Mouse (Mus musculus) embryonic stem cell, embryonic (primary cell): ENCODE measurements at regions not wholly inside any gene's neighbourhood (a gene's known extent, or its start where the extent isn't known, plus 50 kb on each side); places are given as distances from the start of the nearest gene placed in this dataset.

Experiments
- CTCF ChIA-PET, 4 experiments: fragments of 300-600 bp in 2 of 4; fragments of 350-600 bp in 2 of 4; sonication (Branson Sonifier 250); formaldehyde crosslinking; loops; one replicate each; lab custom pipeline; 2022; ENCODE audit warnings: inconsistent platforms in 2 of 4; lab: Charles Lee
- POLR2A ChIA-PET, 4 experiments: fragments of 300-600 bp in 2 of 4; fragments of 350-600 bp in 2 of 4; sonication (Branson Sonifier 250); formaldehyde crosslinking; loops; one replicate each; lab custom pipeline; 2022; ENCODE audit warnings: antibody characterized with exemption in 4 of 4, inconsistent platforms in 1 of 4; lab: Charles Lee

DNA sequence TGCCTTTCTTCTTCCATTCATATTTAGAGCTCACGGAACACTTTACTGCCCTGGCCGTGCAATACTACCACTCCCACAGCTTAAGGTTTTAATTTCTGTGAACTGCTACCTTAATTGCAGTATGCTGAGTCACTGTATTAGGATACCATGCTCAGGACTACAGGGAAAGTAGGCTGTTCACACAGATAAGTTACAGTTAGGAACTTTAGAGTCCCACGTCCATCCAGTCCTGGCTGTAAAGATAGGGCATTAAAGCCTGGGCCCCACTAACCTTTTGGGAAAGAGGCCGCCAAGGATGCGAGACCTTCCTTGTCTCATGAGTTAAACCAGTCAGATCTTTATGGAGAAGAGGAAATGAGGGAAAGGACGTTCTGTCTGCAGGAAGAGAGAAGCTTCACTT lies 574.6 kb downstream of the Stpg2 start:
- ChIA-PET CTCF (no interaction called here), POLR2A (no interaction called here)

DNA sequence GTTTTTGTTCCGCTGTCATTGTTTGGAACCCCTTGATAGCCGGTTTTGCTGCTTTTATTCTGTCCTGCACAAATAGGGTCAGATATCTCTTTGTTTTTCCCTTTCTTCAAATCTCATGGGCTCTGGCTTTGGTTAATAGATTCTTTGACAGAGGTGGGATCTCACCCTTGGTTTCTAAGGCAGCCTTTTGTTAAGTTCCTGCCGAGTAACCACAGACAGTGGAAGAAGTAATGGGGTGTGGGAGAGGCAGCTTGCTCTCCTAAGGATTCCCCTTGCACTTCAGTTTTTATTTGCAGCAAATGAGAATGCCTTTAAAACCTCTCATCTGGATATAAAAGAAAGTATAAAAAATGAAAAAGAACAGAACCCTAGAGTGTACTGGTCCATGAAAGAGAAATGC lies 577.9 kb downstream of the Stpg2 start:
- ChIA-PET POLR2A (no interaction called here), CTCF (no interaction called here)

DNA sequence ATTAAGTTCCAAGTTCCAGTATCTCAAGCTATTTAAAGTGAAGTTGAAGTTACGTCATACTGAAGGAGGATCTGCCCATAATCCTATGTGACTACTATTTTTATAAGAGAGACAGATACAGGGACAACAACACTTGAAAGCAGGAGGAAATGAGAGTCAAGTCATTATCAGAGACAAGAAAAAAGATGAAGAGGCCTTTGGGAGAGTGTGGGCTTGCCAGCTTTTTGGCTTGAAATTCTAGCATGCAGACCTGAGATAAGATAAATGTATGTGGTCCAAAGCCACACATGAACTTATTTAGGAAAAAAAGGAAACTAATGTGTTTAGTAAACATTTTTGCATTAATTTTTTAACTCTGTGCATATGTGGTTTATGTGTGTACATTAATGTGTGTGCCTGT lies 581.0 kb downstream of the Stpg2 start:
- POLR2A ChIA-PET: no interaction called here
- CTCF ChIA-PET: interaction anchor here in 1 of 4 experiments (0.6 kb wide), 1 partner anchor 307 kb away, joined by 3 read pairs; no protein-coding TSS in a partner anchor

DNA sequence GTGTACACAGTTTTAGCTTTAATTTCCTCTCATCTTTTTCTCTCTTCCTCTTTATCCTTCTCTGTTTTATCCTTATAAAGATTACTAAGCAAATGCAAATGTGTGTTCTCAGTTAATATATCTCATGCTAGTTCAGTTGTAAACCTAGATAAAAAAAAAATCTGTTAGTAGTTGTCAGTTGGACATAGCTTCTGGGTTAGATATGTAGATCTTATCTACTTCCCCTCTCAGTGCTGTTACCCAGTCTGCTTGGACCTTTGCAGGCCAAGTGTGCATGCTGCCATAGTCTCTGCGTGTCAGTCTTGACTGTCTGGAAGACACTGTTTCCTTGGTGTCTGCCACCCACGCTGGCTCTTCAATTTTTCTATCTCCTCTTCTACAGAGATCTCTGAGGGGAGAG lies 583.4 kb downstream of the Stpg2 start:
- ChIA-PET CTCF (no interaction called here), POLR2A (no interaction called here)

DNA sequence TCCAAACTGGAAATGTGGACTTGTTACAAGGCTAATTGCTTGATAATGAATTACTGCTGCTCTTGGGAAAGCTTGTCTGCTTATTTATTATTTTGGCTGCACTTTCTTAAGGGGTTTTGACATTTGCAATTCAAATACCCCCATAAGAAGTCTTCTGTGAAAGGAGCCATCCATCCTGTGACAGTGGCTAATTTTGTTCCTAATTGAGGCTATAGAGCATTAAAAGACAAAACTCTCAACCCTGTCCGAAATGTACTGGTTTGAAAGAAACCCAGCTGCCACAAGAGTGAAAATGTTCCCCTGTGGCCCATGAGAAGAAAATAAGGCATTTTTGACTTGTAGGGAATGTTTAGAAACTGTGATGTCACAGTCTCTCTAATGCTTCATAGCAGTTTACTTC lies 591.2 kb downstream of the Stpg2 start:
- ChIA-PET POLR2A (no interaction called here), CTCF (no interaction called here)

DNA sequence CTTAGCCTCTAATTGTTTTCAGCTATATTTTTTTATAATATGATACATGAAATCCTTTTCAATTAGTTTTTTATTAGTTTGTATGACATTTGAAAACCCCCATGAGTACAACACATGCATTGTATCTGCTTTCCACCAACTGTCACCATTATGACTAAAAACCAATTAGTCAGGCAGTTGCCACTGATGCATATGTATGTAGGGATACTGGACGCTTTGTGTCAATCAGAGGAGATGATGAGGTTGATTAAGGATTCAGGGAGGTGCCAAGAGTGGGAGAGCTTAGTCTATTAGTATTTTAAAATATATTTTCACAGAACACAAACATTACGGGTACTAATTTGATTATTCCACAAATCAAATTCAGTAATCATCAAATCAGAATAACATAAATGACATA lies 593.6 kb downstream of the Stpg2 start:
- POLR2A ChIA-PET: no interaction called here
- CTCF ChIA-PET: no interaction called here

DNA sequence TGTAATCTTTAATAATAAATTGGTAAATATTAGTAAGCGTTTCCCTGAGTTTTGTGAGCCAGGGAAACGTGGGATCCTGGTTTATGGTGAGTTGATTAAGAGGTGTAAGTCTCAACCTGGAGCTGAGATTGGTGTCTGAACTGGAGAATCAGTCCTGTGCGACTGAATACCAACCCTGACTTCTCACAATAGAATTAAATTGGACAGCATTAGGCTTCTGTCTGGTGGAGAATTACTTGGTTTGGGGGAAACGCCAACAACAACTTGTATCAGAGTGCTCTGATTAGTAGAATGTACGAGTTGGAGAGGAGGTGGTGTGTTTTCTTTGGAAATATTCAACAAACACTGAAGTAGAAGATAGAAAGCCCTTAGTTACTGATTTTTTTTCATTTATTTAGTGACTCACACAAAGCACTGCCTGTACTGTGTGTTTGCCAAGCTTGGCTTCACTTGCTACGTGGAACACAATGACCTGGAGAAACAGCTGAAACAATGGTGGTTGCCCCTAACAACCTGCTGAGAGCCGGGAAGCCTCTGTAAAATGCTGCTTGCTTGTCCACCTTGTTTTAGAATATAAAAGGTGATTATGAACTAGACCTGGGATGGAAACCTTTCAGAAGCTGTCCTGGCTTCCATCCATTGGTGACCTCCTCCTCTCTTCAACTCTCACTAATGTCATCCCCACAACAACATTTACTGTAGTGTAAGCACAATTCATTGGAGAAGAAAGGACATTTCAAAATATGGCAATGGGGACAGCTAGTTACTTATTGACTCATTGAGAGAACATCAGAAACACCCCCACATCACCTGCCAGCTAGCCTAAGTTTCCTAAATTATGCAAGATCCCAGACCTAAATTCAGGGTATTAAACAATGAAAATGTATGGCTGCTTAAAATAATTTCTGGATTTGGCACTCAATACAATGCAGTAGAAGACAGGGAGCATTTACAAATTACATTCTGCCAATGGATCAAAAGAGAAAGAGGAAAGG lies 597.5 kb downstream of the Stpg2 start:
- ChIA-PET CTCF (no interaction called here), POLR2A (no interaction called here)

DNA sequence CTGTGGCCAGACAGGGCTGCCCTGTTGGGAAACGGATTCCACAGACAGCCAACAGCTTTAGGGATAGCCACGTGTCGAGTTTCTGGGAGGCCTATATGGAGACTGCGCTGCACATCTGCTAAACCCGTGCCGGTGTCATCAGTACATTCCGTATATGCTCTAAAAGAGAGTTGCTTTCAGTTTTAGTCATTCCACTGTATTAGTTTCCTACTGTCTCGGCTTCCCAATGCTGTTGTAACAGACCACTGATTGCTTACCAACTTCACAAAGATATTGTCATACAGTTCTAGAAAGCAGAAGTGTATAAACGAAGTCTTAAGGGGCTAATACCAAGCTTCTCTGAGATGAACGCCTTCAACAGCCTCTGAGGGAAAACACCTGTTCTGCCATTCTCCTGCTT lies 622.5 kb downstream of the Stpg2 start:
- ChIA-PET POLR2A (no interaction called here), CTCF (no interaction called here)

DNA sequence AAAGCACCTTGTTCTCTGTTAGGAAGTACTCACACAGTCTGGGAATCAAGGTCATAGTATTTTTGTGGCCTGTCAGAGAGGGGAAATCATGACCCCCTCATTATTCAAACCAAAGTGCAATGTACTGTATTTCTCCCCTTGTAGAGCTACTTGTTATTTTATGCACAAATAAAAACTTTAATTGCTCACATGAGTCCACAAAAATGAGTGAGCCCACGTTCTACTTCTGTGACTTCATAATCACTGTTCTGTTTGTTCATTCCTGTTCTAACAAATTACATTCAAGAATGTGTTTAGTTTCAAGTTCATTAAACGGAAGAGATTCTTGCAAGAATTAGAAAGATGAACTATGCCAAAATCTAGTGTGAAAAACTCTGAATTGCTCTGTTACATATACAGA lies 623.1 kb downstream of the Stpg2 start:
- ChIA-PET POLR2A (no interaction called here), CTCF (no interaction called here)

DNA sequence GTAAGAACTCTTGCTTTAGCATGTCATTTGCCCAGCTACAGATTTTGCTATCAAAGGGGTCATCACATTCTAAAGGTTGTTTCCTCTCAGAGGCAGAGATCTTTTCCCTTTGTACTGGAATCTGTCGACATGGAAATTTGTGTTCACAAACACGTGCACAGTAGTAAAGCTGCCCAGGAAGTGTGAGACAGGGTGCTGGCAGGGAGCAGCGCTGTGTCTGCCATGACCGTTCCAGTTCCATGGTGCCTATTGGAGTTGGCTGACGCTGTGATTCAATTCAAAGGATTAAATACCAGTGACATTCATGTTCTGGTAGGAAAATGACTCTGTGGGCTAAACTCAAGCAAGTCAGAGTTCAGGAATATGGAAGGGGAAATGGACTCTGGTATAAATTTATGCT lies 627.1 kb downstream of the Stpg2 start:
- ChIA-PET CTCF (no interaction called here), POLR2A (no interaction called here)

DNA sequence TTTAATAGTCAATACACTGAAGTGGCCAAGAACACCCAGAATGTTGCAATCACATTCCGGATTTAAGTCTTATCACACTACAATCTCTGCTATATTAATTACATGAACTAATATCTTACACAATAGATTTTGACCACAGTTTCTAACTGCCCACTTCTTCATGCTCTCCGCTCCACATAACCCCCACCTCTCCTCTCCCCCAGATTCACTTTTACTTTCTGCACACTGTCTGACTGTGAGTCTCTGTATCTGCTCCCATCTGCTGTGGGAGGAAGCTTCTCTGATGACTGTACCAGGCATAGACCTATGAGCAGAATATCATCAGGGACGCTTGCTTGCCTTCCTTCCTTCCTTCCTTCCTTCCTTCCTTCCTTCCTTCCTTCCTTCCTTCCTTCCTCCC lies 636.5 kb downstream of the Stpg2 start:
- POLR2A ChIA-PET: no interaction called here
- CTCF ChIA-PET: interaction anchor here in 1 of 4 experiments (0.7 kb wide), 1 partner anchor 793 kb away, joined by 10 read pairs; no protein-coding TSS in a partner anchor

DNA sequence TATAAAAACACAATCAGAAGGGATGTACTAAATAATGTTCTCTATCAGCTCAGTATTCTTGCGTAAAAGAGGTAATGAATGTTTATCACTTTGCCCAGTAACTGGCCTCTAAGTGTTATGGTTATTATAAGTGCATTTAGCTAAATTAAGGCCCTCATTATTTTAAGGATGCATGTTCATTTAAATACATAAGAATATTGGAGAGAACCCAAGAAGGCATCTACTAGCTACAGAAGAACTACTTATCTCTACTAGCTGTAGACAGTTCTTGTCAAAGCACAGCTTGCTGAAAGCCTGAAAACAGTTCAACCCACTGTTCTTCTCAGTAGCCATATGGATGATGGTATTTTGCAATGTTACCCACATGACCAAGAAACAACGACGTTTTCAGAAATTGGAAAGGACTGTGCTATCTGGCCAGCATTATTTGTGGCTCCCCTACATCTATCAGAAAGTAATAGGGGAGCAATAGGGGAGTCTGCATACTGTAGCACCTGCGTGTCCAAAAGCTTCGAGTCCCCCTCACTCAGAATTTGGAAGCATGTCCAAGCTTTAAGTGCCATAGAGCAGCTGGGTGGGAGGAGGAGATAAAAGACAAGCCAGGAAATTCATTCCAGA lies 637.6 kb downstream of the Stpg2 start:
- POLR2A ChIA-PET: no interaction called here
- CTCF ChIA-PET: no interaction called here

DNA sequence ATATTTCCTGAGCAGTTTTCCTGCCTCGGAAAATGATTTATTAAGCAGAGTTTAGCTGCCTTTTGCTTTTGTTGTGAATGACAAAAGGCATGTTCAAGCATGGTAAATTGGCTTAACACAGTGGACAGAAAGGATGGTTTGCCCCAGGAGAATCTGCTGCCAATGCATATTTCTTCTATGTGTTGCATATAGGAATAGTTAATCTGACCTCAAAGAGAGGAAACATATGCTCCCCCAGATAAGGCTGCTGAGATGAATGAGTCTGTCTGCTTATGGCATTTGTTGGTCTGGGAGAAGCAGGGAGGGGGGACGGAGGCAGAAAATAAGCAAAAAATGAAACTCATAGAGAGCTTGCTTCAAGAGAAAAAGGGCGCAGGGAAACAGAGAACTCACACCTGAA lies 638.9 kb downstream of the Stpg2 start:
- CTCF ChIA-PET: no interaction called here
- POLR2A ChIA-PET: interaction anchor here in 1 of 4 experiments (0.7 kb wide), 1 partner anchor 99 kb away, joined by 4 read pairs; no protein-coding TSS in a partner anchor

DNA sequence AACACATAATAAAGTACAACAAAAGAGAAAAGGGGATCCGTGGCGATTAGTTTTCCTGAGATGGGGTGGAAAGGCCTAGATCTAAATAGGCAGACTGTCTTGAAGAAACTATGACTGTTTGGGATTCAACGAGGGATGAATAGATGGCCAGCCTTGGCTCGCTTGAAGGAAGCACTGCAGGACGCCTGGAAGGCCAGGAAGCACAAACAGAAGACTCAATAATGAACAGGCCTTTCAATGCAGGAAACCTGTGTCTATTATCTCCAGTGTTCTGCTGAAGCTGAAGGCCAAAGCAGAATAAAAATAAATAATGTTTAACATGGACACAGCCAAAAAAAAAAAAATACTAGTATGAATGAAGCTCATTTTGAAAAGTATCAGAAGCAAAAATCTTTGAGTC lies 642.3 kb downstream of the Stpg2 start:
- POLR2A ChIA-PET: no interaction called here
- CTCF ChIA-PET: no interaction called here

DNA sequence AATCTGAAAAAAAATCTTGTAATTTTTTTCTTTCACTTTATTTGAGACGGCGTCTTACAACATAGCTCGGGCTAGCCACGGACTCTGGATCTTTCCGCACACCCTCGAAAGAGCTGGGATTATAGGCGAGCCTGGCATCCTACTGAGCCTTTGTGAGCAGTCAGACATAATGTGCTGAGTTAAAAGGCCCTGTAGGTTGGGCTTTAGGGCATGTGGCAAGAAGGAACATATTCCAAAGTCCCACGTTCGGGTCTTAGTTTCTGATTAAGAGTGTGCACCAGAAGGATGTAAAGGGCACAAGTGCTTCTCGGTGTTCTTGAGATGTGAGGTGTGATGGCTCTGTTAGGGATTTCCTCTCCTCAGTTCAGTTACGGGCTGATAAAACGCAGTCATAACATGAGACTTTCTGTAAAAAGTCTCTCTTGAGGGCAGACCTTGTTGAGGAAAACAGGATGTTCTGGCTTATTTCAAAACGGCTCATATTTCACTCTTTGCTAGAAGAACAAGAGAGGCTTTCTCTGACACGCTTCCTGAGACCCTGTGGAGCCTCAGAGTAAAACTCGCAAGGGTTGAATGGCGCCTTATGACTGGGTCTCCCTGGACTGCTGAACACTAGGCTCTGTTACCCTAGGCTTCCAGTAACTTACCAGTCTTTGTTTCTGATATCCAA lies 654.6 kb downstream of the Stpg2 start:
- ChIA-PET POLR2A (no interaction called here), CTCF (no interaction called here)

DNA sequence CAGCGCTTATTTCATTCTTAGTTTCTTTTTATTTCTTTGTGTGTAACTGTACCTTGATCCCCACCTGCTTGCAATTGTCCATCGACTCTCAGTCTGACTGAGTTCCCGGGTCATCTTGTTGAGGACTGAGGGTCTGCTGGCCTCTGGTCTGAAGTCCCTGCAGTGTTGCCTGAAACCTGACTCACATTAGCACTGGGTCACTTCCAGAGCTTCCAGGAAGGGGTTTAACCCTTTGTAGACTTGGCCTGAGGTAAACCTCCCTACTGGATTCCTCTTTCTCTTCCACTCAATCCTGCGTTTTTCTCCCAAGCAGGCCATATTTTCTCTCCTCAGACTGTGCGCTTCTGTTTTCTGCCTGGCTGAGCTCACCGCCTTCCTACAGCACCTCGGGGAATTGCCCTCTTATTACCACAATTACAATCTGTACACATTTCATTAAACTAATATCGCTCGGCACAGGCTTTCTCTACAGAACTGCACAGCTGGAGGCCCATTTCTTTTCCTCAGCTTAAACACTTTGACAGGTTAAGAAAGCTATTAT lies 655.4 kb downstream of the Stpg2 start:
- ChIA-PET POLR2A (no interaction called here), CTCF (no interaction called here)

DNA sequence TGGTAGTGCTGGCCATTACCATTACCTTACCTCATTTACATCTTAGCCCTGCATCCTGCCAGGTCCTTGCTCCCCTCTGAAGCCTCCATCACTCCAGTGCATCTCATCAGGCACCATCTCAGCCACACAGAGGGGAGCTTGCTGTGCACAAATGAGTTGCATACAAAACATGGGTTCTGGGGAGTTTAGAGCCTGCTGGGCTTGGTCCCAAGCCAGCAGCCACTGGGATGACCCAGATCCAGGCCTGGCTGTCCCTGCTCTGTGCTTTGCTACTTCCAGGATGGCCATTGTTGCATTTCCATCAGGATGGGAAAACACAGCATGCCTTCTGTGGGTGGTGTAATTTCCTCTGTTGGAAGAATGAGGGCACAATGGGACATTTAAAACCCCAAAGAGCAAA lies 660.8 kb downstream of the Stpg2 start:
- ChIA-PET CTCF (no interaction called here), POLR2A (no interaction called here)

DNA sequence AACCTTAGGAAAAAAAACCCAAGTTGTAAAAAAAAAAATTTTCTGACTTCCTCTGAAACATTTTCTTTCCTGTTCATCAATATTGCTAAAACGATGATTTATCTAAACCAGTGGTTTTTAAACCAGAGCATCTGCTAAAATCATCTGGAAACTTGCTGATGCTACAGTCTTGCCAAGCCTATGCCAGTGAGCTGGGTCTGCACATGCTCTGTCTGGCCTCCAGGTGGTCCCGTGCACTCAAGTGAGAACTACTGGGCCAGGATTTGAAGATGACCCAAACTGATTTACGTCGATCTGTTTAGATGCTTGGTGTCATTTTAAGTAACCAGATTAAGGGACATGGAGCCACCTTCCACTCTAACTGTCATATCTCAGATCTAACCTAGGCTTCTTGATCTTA lies 661.5 kb downstream of the Stpg2 start:
- POLR2A ChIA-PET: no interaction called here
- CTCF ChIA-PET: interaction anchor here in 1 of 4 experiments (1.1 kb wide), 1 partner anchor 82 kb away, joined by 3 read pairs; no protein-coding TSS in a partner anchor

DNA sequence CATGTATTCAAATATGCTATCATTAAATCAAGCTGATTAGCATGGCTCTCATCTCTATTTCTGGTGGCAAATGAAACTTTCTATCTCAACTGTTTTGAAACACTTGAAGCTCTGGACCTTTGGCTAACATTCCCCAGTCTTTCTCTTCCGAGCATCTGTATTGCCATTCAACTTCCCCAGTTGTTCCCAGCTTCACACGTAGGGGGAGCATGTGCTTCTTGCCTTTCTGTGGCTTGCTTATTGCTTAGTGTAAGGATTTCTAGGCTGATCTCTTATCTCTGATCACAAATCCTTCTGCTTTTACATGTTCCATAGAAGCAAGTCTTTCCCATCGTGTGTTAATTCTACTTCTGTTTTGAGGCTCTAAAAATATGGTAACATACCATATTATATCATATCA lies 662.0 kb downstream of the Stpg2 start:
- POLR2A ChIA-PET: no interaction called here
- CTCF ChIA-PET: interaction anchor here in 1 of 4 experiments (1.1 kb wide), 1 partner anchor 82 kb away, joined by 3 read pairs; no protein-coding TSS in a partner anchor

DNA sequence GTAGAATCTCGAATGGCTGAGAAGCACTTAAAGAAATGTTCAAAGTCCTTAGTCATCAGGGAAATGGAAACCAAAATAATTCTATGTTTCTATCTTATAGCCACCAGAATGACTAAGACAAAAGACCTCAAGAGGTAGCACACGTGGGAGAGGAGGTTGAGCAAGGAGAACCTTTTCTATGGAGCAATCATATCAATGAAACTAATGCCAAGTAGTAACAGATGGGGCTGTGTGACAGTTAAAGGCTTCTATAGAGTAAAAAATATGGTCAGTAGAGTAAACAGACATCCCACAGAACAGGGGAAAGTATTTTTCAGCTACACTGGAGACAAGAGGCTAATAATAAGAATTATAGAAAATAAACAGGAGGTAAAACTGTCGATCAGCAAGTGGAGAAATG lies 664.3 kb downstream of the Stpg2 start:
- POLR2A ChIA-PET: no interaction called here
- CTCF ChIA-PET: no interaction called here
